Mouse (Mus musculus) midbrain, postnatal 0 days (tissue): Measurements from ENCODE around the gene Mog. TPM values are rescaled to one million over a fixed set of nuclear protein-coding genes. Genes with fewer than 3 reads are reported as not detected.
"Not testable (repeated sequence)": the region's sequence is repeated elsewhere in the genome, so short reads cannot be mapped to it uniquely, and the experiment has no call there.

Experiments used
- ATAC-seq: fragments of 200-750 bp; cut with Nextera tagmentation; 2 replicates; pipeline ENCODE4 v1.8.0; 2017; ENCODE audit warnings: moderate number of reproducible peaks, mild to moderate bottlenecking, moderate TSS enrichment, moderate library complexity; ENCODE audit not compliant: low FRiP score
- DNase-seq: peaks from one replicate; pipeline ENCODE4 v3.0.0-alpha.2; 2015; ENCODE audit warnings: low spot score
- H3K27ac ChIP-seq: fragments of 300-500 bp; sonication (generic); 2 replicates; pipeline ENCODE4 v1.5.1; 2014; ENCODE audit warnings: low read depth, mild to moderate bottlenecking, low read length, mixed read lengths
- H3K27me3 ChIP-seq: fragments of 300-500 bp; sonication (generic); 2 replicates; pipeline ENCODE4 v1.6.1; 2014; ENCODE audit warnings: low read length, control low read depth, mixed read lengths; ENCODE audit not compliant: insufficient read depth
- H3K36me3 ChIP-seq: fragments of 300-500 bp; sonication (generic); 2 replicates; pipeline ENCODE4 v1.6.1; 2014; ENCODE audit warnings: low read length, control low read depth, mixed read lengths; ENCODE audit not compliant: insufficient read depth
- H3K4me1 ChIP-seq: fragments of 300-500 bp; sonication (generic); 2 replicates; pipeline ENCODE4 v1.6.1; 2014; ENCODE audit warnings: mild to moderate bottlenecking, control low read depth, antibody characterized with exemption, low read length, mixed read lengths; ENCODE audit not compliant: insufficient read depth
- H3K4me2 ChIP-seq: fragments of 300-500 bp; sonication (generic); 2 replicates; pipeline ENCODE4 v1.6.1; 2014; ENCODE audit warnings: low read depth, mild to moderate bottlenecking, low read length, mixed read lengths; ENCODE audit not compliant: poor library complexity, severe bottlenecking
- H3K4me3 ChIP-seq: fragments of 300-500 bp; sonication (generic); 2 replicates; pipeline ENCODE4 v1.5.1; 2014; ENCODE audit warnings: low read depth, mild to moderate bottlenecking, low read length, moderate library complexity
- H3K9ac ChIP-seq: fragments of 300-500 bp; sonication (generic); replicated peaks from 2 replicates; pipeline ENCODE4 v1.6.1; 2014; ENCODE audit warnings: mild to moderate bottlenecking, low read length, moderate library complexity, mixed read lengths; ENCODE audit not compliant: poor library complexity, severe bottlenecking
- H3K9me3 ChIP-seq: fragments of 300-500 bp; sonication (generic); 2 replicates; pipeline ENCODE4 v1.6.1; 2016; ENCODE audit warnings: low read length, control low read depth
- CTCF ChIP-seq: IDR thresholded peaks from 2 replicates; pipeline ENCODE4 v1.5.1; 2016; ENCODE audit warnings: antibody characterized with exemption, mild to moderate bottlenecking
- WGBS: fragments of 180-500 bp; shearing (Covaris S2); extraction: QIAGEN DNeasy Blood & Tissue Kit; methylation state at CpG from one replicate; pipeline ENCODE4 v1.1.7; 2014; 5-methylcytosine and 5-hydroxymethylcytosine counted together
- polyA plus RNA-seq: library from polyadenylated mRNA; unstranded; fragments of >200 nt; fragmentation: Nextera tagmentation; extraction: Ambion mirVana; gene quantifications from 2 replicates; pipeline ENCODE4 v1.2.1, GENCODE M21; 2015
- total RNA-seq: library from RNA; depleted of rRNA; stranded (reverse); fragments of >200 nt; gene quantifications from 2 replicates; pipeline ENCODE4 v1.2.3, GENCODE M21; 2014

Gene Mog
- total and polyA plus RNA-seq, 2 experiments from 2014 or later, result 0.95 TPM; not detected in 1

DNA sequence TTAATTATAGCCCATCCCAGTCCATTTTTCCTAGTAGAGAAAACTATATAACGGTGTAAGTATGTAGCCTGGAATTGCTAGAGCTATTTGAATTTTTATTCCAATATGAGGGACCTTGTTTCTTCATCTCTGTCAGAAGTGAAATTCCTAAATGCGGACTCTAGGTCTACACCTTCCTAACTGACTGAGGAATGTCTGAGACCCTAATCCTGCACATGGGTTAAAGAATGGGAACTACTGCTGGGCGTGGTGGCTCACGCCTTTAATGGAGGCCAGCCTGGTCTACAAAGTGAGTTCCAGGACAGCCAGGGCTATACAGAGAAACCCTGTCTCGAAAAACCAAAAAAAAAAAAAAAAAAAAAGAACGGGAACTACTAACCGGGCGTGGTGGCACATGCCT, 6.0 kb upstream of the Mog start:
- no peaks in the 10 kb centered on the region for H3K9me3 ChIP-seq
- ATAC-seq (peak; percentile 13; the same call in 1 of the 2 replicates), DNase-seq (no peak)
- H3K27me3 ChIP-seq, result no peaks in the 10 kb centered on the region
- peak overlapping the region; percentile 33 for H3K4me3 ChIP-seq
- TF ChIP-seq CTCF, result no peak
- H3K27ac ChIP-seq, result peak overlapping the region; percentile 97
- peak overlapping the region; percentile 44 for H3K9ac ChIP-seq
- WGBS, result 57% methylated on average over 8 of the region's 8 CpGs
- no peaks in the 10 kb centered on the region for H3K36me3 ChIP-seq
- no peaks in the 10 kb centered on the region for H3K4me1 ChIP-seq
- peak overlapping the region; percentile 51 for H3K4me2 ChIP-seq

- no peaks in the 10 kb centered on the region for H3K4me1 ChIP-seq
- DNase-seq, result peak; percentile 99
- H3K27ac ChIP-seq, result peak overlapping the region; percentile 97
- peak overlapping the region; percentile 33 for H3K4me3 ChIP-seq
- H3K9me3 ChIP-seq, result no peaks in the 10 kb centered on the region
- WGBS, result under 1% methylated on average over 14 of the region's 14 CpGs
- peak; percentile 99 for ATAC-seq
- H3K9ac ChIP-seq, result peak overlapping the region; percentile 44
- H3K27me3 ChIP-seq, result no peaks in the 10 kb centered on the region
- H3K4me2 ChIP-seq, result peak overlapping the region; percentile 51
- H3K36me3 ChIP-seq, result no peaks in the 10 kb centered on the region
- 0 out of 2 replicates have a peak, but pooled peaks have one; percentile 4 for TF ChIP-seq CTCF
Measured at GRCm38 (mm10) chr17:37028683-37029120, 5.5 kb upstream of the Mog start.

DNA sequence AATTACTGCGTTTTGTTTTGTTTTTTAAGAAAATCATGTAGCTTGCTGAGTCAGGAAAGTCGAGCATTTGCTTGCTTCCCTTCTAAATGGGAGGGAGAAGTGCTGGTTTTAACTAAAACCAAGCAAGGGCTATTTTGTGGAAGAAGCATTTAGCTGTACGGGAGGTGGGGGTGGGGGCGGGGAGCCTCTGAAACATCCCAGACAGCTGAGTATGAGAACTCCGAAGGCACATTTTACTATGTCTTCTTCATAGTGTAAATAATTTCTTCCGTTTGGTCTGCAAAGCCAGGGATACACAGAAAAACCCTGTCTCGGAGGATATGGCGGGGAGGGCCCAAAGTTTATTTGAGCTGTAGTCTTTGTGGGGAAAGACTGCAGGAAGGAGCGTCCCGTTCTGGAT, 5.0 kb upstream of the Mog start:
- no peaks in the 10 kb centered on the region for H3K9me3 ChIP-seq
- 3% methylated on average over 10 of the region's 10 CpGs for WGBS
- H3K27ac ChIP-seq, result peak overlapping the region; percentile 97
- H3K4me1 ChIP-seq, result no peaks in the 10 kb centered on the region
- H3K4me2 ChIP-seq, result peak overlapping the region; percentile 51
- ATAC-seq, result peak; percentile 29
- TF ChIP-seq CTCF, result no peak
- peak overlapping the region; percentile 33 for H3K4me3 ChIP-seq
- H3K27me3 ChIP-seq, result no peaks in the 10 kb centered on the region
- no peaks in the 10 kb centered on the region for H3K36me3 ChIP-seq
- H3K9ac ChIP-seq, result peak overlapping the region; percentile 50
- peak; percentile 15 for DNase-seq

GRCm38 (mm10) chr17:37027486-37027885, 4.3 kb upstream of the Mog start:
- no peak for DNase-seq
- WGBS, result 94% methylated on average over 4 of the region's 4 CpGs
- no peak for ATAC-seq
- H3K4me1 ChIP-seq, result no peaks in the 10 kb centered on the region
- no peaks in the 10 kb centered on the region for H3K36me3 ChIP-seq
- TF ChIP-seq CTCF, result no peak
- no peaks in the 10 kb centered on the region for H3K9me3 ChIP-seq
- no peak overlapping the region for H3K9ac ChIP-seq
- H3K4me2 ChIP-seq, result no peak overlapping the region
- peak overlapping the region; percentile 97 for H3K27ac ChIP-seq
- H3K4me3 ChIP-seq, result no peak overlapping the region
- H3K27me3 ChIP-seq, result no peaks in the 10 kb centered on the region

- Histone ChIP-seq H3K27ac (no peak overlapping the region), H3K9me3 (no peaks in the 10 kb centered on the region), H3K27me3 (no peaks in the 10 kb centered on the region), H3K4me2 (no peak overlapping the region), H3K36me3 (no peaks in the 10 kb centered on the region), H3K4me3 (no peak overlapping the region), H3K9ac (no peak overlapping the region), H3K4me1 (no peaks in the 10 kb centered on the region)
- ATAC-seq (no peak), DNase-seq (no peak)
- WGBS, result 69% methylated on average over 2 of the region's 2 CpGs
- TF ChIP-seq CTCF, result no peak
Measured at GRCm38 (mm10) chr17:37026425-37026824, 3.2 kb upstream of the Mog start.

DNA sequence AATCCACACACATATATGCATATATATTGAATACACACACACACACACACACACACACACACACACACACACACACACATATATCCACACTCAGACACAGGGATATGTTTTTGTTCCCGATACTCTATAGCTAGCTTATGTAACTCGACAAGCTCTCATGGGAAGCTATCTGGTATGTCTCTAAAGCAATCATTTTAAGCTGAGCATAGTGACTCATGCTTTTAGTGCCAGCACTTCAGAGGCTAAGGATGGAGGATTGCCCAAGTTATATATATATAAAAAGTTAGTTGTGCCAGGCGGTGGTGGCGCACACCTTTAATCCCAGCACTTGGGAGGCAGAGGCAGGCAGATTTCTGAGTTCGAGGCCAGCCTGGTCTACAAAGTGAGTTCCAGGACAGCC, 4.0 kb downstream of the Mog start:
- H3K36me3 ChIP-seq, H3K27ac ChIP-seq, H3K27me3 ChIP-seq, H3K9ac ChIP-seq, H3K4me2 ChIP-seq, H3K9me3 ChIP-seq, DNase-seq, H3K4me3 ChIP-seq, ATAC-seq, H3K4me1 ChIP-seq: not testable (repeated sequence)
- WGBS, result 97% methylated on average over 5 of the region's 5 CpGs
